Mouse (Mus musculus) forebrain, embryonic 13.5 days (tissue): ENCODE measurements at regions not wholly inside any gene's neighbourhood (a gene's known extent, or its start where the extent isn't known, plus 50 kb on each side); places are given as distances from the start of the nearest gene placed in this dataset.

Experiments
- ATAC-seq: fragments of 200-750 bp; cut with Nextera tagmentation; 2 replicates; pipeline ENCODE4 v1.8.0; 2017
- H3K27ac ChIP-seq: fragments of 300-500 bp; sonication (generic); 2 replicates; pipeline ENCODE4 v1.5.1; 2015; ENCODE audit warnings: inconsistent platforms, mild to moderate bottlenecking, moderate library complexity
- H3K27me3 ChIP-seq: fragments of 300-500 bp; sonication (generic); 2 replicates; pipeline ENCODE4 v1.6.1; 2015; ENCODE audit warnings: mild to moderate bottlenecking, inconsistent platforms
- H3K36me3 ChIP-seq: fragments of 300-500 bp; sonication (generic); 2 replicates; pipeline ENCODE4 v1.6.1; 2015; ENCODE audit warnings: mild to moderate bottlenecking, inconsistent platforms; ENCODE audit not compliant: poor library complexity, severe bottlenecking
- H3K4me1 ChIP-seq: fragments of 300-500 bp; sonication (generic); 2 replicates; pipeline ENCODE4 v1.6.1; 2015; ENCODE audit warnings: inconsistent platforms
- H3K4me2 ChIP-seq: fragments of 300-500 bp; sonication (generic); 2 replicates; pipeline ENCODE4 v1.6.1; 2015; ENCODE audit warnings: inconsistent platforms, mild to moderate bottlenecking, moderate library complexity
- H3K4me3 ChIP-seq: fragments of 300-500 bp; sonication (generic); 2 replicates; pipeline ENCODE4 v1.5.1; 2015; ENCODE audit warnings: mild to moderate bottlenecking, inconsistent platforms
- H3K9ac ChIP-seq: fragments of 300-500 bp; sonication (generic); 2 replicates; pipeline ENCODE4 v1.6.1; 2015; ENCODE audit warnings: mild to moderate bottlenecking, inconsistent platforms
- H3K9me3 ChIP-seq: fragments of 300-500 bp; sonication (generic); replicated peaks from 2 replicates; pipeline ENCODE4 v1.6.1; 2016; ENCODE audit warnings: inconsistent platforms
- WGBS: fragments of 180-500 bp; shearing (Covaris S2); methylation state at CpG from one replicate; pipeline ENCODE4 v1.1.7; 2015; 5-methylcytosine and 5-hydroxymethylcytosine counted together

DNA sequence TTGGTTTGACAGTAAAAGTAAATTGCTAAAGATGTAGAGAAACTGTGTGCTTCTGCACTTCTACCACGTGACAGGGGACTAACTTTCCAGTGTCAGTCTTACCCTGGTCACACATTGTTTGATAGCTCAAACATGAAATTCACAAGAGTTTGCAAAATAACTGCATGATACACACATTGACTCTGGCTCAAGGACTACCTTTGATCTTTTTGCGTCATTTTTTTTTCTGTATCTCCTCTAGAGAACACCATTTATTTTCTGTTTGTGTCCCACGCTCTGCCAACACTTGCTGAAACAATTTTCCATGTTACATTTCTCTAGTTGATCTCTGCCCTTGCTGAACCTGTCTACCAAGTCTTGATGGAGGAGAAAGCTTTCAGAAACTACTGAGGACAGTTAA, 86.0 kb upstream of the Kynu start:
- no peak for ATAC-seq
- Histone ChIP-seq H3K4me2 (no peak overlapping the region), H3K4me1 (no peaks in the 10 kb centered on the region), H3K27me3 (no peaks in the 10 kb centered on the region), H3K4me3 (no peak overlapping the region), H3K36me3 (no peaks in the 10 kb centered on the region), H3K27ac (no peak overlapping the region), H3K9ac (no peak overlapping the region), H3K9me3 (no peaks in the 10 kb centered on the region)
- WGBS = 84% methylated on average over 3 of the region's 3 CpGs

DNA sequence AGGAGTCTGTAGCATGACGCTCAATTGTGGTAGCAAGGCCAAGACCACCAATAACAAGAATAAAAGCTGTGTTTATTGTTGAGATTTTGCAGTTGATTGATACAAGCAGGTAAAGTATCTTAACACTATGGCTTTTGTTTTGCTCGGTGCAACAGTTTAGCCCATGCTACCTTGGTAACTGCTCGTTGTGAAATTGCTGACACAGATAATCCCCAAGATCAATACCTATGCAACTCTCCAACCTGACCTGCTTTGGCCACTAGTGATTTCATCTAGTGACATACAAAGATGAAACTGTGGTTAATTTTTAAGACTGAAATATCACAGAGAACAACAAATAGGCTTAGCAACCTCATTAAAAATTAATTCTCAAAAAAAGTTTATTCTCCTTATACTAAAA, 85.2 kb upstream of the Kynu start:
- H3K4me1 ChIP-seq = no peaks in the 10 kb centered on the region
- H3K36me3 ChIP-seq = no peaks in the 10 kb centered on the region
- no peak overlapping the region for H3K9ac ChIP-seq
- 83% methylated on average over 3 of the region's 3 CpGs for WGBS
- no peak overlapping the region for H3K27ac ChIP-seq
- no peaks in the 10 kb centered on the region for H3K27me3 ChIP-seq
- no peaks in the 10 kb centered on the region for H3K9me3 ChIP-seq
- no peak for ATAC-seq
- H3K4me2 ChIP-seq = no peak overlapping the region
- no peak overlapping the region for H3K4me3 ChIP-seq

DNA sequence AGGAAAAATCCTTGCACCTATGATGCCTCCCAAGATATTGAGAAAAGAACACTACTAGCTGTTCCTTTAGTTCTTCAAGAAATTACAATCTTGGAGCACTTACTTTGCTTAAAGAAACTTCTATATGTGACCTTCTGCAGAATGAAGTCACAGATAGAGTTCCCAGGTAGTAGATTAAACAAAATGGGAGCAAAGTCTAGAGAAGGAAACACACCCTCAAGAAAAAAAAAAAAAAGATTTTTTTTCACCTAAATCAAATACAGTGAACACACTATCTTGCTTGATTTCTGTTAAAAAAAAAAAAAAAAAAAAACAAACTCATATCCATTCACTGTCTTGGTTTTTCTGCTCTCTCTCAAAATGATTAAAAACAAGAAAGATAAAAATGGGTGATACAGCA, 76.6 kb upstream of the Kynu start:
- H3K4me2 ChIP-seq = no peak overlapping the region
- H3K27me3 ChIP-seq = no peaks in the 10 kb centered on the region
- no peak overlapping the region for H3K27ac ChIP-seq
- H3K36me3 ChIP-seq = no peaks in the 10 kb centered on the region
- no peaks in the 10 kb centered on the region for H3K9me3 ChIP-seq
- no peak overlapping the region for H3K9ac ChIP-seq
- H3K4me3 ChIP-seq = no peak overlapping the region
- no peak for ATAC-seq
- no peaks in the 10 kb centered on the region for H3K4me1 ChIP-seq

DNA sequence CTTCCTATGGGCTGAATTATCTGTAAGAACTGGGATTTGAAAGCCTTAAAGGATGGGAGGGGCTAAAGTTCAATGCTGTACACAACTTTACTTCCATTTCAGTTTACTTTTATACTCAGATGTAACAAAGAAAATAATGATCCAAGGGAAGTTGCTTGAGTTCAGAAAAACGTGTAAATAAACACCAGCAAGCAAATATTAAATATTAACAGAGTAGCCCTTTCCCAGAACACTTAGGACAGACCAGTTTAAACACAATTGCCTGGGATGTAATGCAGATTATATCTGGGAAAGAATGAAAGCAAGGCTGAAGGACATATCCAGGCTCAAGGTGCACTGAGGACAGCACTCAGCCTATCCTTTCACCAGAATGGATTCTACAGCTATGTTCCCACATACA, 75.3 kb upstream of the Kynu start:
- ATAC-seq = no peak
- no peaks in the 10 kb centered on the region for H3K36me3 ChIP-seq

More for the DNA sequence above, 75.3 kb upstream of the Kynu start:
- Histone ChIP-seq H3K9ac (no peak overlapping the region), H3K27ac (no peak overlapping the region), H3K4me3 (no peak overlapping the region), H3K4me2 (no peak overlapping the region), H3K9me3 (no peaks in the 10 kb centered on the region), H3K27me3 (no peaks in the 10 kb centered on the region), H3K4me1 (no peaks in the 10 kb centered on the region)
- WGBS = 49% methylated on average over 1 of the region's 1 CpGs
